Mouse (Mus musculus) spleen, adult 2 months (tissue): ENCODE data around the gene Lhx1. TPM values are rescaled to one million over a fixed set of nuclear protein-coding genes. Genes with fewer than 3 reads are reported as not detected.

Source experiments
- DNase-seq, 2 experiments: peaks; one replicate each; pipeline versions ENCODE4 v3.0.0 to v3.0.0-alpha.2; 2012 to 2021; ENCODE audit warnings: low spot score in 2 of 2, low read depth in 1 of 2
- H3K27ac ChIP-seq: fragments of 200-500 bp; 2 replicates; pipeline ENCODE4 v1.5.1; 2012; ENCODE audit warnings: low read length, inconsistent platforms; ENCODE audit not compliant: insufficient read depth
- H3K27me3 ChIP-seq: fragments of 200-500 bp; 2 replicates; pipeline ENCODE4 v1.6.1; 2012; ENCODE audit warnings: mild to moderate bottlenecking, moderate library complexity, low read length, inconsistent platforms; ENCODE audit not compliant: control insufficient read depth, insufficient read depth
- H3K36me3 ChIP-seq: fragments of 200-500 bp; 2 replicates; pipeline ENCODE4 v1.6.1; 2012; ENCODE audit warnings: mild to moderate bottlenecking, low read length, inconsistent platforms; ENCODE audit not compliant: control insufficient read depth, insufficient read depth
- H3K4me1 ChIP-seq: fragments of 200-500 bp; 2 replicates; pipeline ENCODE4 v1.6.1; 2011; ENCODE audit warnings: inconsistent platforms; ENCODE audit not compliant: control insufficient read depth, insufficient read depth, insufficient read length
- H3K4me3 ChIP-seq: fragments of 200-500 bp; 2 replicates; pipeline ENCODE4 v1.5.1; 2011; ENCODE audit warnings: mild to moderate bottlenecking, inconsistent platforms; ENCODE audit not compliant: insufficient read depth, insufficient read length; ENCODE audit errors: extremely low read depth
- CTCF ChIP-seq: fragments of 200-500 bp; IDR thresholded peaks from 2 replicates; pipeline ENCODE4 v1.5.1; 2011; ENCODE audit warnings: mild to moderate bottlenecking, inconsistent platforms; ENCODE audit not compliant: insufficient read depth, insufficient read length, insufficient replicate concordance; ENCODE audit errors: extremely low read depth
- POLR2A ChIP-seq: fragments of 200-500 bp; IDR thresholded peaks from 2 replicates; pipeline ENCODE4 v1.6.1; 2011; ENCODE audit warnings: low read depth, low read length, inconsistent platforms
- WGBS: fragments of 180-500 bp; shearing (Covaris S2); methylation state at CpG from one replicate; pipeline ENCODE4 v1.1.7; 2018; 5-methylcytosine and 5-hydroxymethylcytosine counted together
- polyA plus RNA-seq: library from polyadenylated mRNA; depleted of rRNA; stranded (reverse); fragments of >200 nt; gene quantifications from 2 replicates; pipeline ENCODE4 v1.2.3, GENCODE M21; 2012

Lhx1 gene
- polyA plus RNA-seq, 1 experiment = not detected

- Histone ChIP-seq H3K4me3 (no peak overlapping the region), H3K4me1 (no peaks in the 10 kb centered on the region; the same call in 1 of the 2 replicates), H3K27me3 (peaks cover 30% of the 10 kb centered on the region), H3K36me3 (no peaks in the 10 kb centered on the region), H3K27ac (no peak overlapping the region)
- no peak for TF ChIP-seq CTCF
- TF ChIP-seq POLR2A = no peak
- WGBS = 18% methylated on average over 14 of the region's 14 CpGs
- DNase-seq = no peak
Measured at GRCm38 (mm10) chr11:84516501-84517240, 8.7 kb downstream of the Lhx1 start.

- H3K36me3 ChIP-seq = peaks cover 7% of the 10 kb centered on the region
- H3K27ac ChIP-seq = peak within 1 kb of the TSS; percentile 66
- under 1% methylated on average over 80 of the region's 80 CpGs for WGBS
- H3K27me3 ChIP-seq = peaks cover 12% of the 10 kb centered on the region
- peak; percentile 35 for TF ChIP-seq POLR2A
- TF ChIP-seq CTCF = no peak
- peak; percentile 92 to 96 for DNase-seq
- peak within 1 kb of the TSS; percentile 81 for H3K4me3 ChIP-seq
- no peaks in the 10 kb centered on the region; the same call in 1 of the 2 replicates for H3K4me1 ChIP-seq
Measured at GRCm38 (mm10) chr11:84513171-84514116, 11.9 kb downstream of the Lhx1 start, which contains the start of gene Aatf. Gene Aatf (minus strand): TSS chr11:84513522.

GRCm38 (mm10) chr11:84512031-84512430 is 13.3 kb downstream of the Lhx1 start:
- no peak for DNase-seq
- Histone ChIP-seq H3K36me3 (peaks cover 11% of the 10 kb centered on the region), H3K4me3 (no peak overlapping the region), H3K27ac (no peak overlapping the region), H3K4me1 (no peaks in the 10 kb centered on the region; the same call in 1 of the 2 replicates), H3K27me3 (peaks cover 10% of the 10 kb centered on the region; the same call in 1 of the 2 replicates)
- TF ChIP-seq CTCF = no peak
- no peak for TF ChIP-seq POLR2A
- 88% methylated on average over 1 of the region's 1 CpGs for WGBS

GRCm38 (mm10) chr11:84504296-84504695 is 21.0 kb downstream of the Lhx1 start:
- TF ChIP-seq CTCF (no peak), POLR2A (no peak)
- H3K27ac ChIP-seq = no peak overlapping the region
- no peak for DNase-seq
- no peaks in the 10 kb centered on the region for H3K27me3 ChIP-seq
- 91% methylated on average over 1 of the region's 1 CpGs for whole genome bisulfite sequencing
- peaks cover 13% of the 10 kb centered on the region for H3K36me3 ChIP-seq
- H3K4me3 ChIP-seq = no peak overlapping the region
- no peaks in the 10 kb centered on the region for H3K4me1 ChIP-seq

GRCm38 (mm10) chr11:84497944-84498343 is 27.4 kb downstream of the Lhx1 start:
- Histone ChIP-seq H3K36me3 (peaks cover 1% of the 10 kb centered on the region; the same call in 1 of the 2 replicates), H3K27ac (no peak overlapping the region), H3K4me1 (no peaks in the 10 kb centered on the region), H3K27me3 (no peaks in the 10 kb centered on the region), H3K4me3 (no peak overlapping the region)
- DNase-seq = no peak
- 82% methylated on average over 2 of the region's 2 CpGs for WGBS
- no peak for TF ChIP-seq CTCF

GRCm38 (mm10) chr11:84496901-84497300 is 28.4 kb downstream of the Lhx1 start:
- Histone ChIP-seq H3K27ac (no peak overlapping the region), H3K27me3 (no peaks in the 10 kb centered on the region), H3K4me1 (no peaks in the 10 kb centered on the region), H3K36me3 (peaks cover 1% of the 10 kb centered on the region; the same call in 1 of the 2 replicates), H3K4me3 (no peak overlapping the region)
- DNase-seq = no peak
- TF ChIP-seq POLR2A = no peak
- TF ChIP-seq CTCF = no peak
